Mouse (Mus musculus) midbrain, embryonic 14.5 days (tissue): ENCODE data around the gene C1qtnf1. TPM values are rescaled to one million over a fixed set of nuclear protein-coding genes. Genes with fewer than 3 reads are reported as not detected.

ENCODE experiments used
- ATAC-seq: fragments of 200-750 bp; cut with Nextera tagmentation; 2 replicates; pipeline ENCODE4 v1.8.0; 2017; ENCODE audit warnings: moderate number of reproducible peaks, moderate library complexity; ENCODE audit not compliant: low FRiP score, low TSS enrichment
- DNase-seq: peaks from one replicate; pipeline ENCODE4 v3.0.0-alpha.2; 2015
- H3K27ac ChIP-seq: fragments of 300-500 bp; sonication (generic); replicated peaks from 2 replicates; pipeline ENCODE4 v1.5.1; 2014; ENCODE audit warnings: mild to moderate bottlenecking, low read depth, low read length, moderate library complexity
- H3K27me3 ChIP-seq: fragments of 300-500 bp; sonication (generic); 2 replicates; pipeline ENCODE4 v1.6.1; 2014; ENCODE audit warnings: low read length, control low read depth, mixed read lengths; ENCODE audit not compliant: control insufficient read depth, insufficient read depth
- H3K36me3 ChIP-seq: fragments of 300-500 bp; sonication (generic); 2 replicates; pipeline ENCODE4 v1.6.1; 2014; ENCODE audit warnings: low read length, control low read depth; ENCODE audit not compliant: control insufficient read depth, insufficient read depth
- H3K4me1 ChIP-seq: fragments of 300-500 bp; sonication (generic); 2 replicates; pipeline ENCODE4 v1.6.1; 2014; ENCODE audit warnings: mild to moderate bottlenecking, antibody characterized with exemption, low read length, control low read depth; ENCODE audit not compliant: control insufficient read depth, insufficient read depth
- H3K4me2 ChIP-seq: fragments of 300-500 bp; sonication (generic); 2 replicates; pipeline ENCODE4 v1.6.1; 2014; ENCODE audit warnings: mild to moderate bottlenecking, low read length, moderate library complexity
- H3K4me3 ChIP-seq: fragments of 300-500 bp; sonication (generic); replicated peaks from 2 replicates; pipeline ENCODE4 v1.5.1; 2014; ENCODE audit warnings: low read depth, low read length
- H3K9ac ChIP-seq: fragments of 300-500 bp; sonication (generic); replicated peaks from 2 replicates; pipeline ENCODE4 v1.6.1; 2014; ENCODE audit warnings: mild to moderate bottlenecking, low read length, moderate library complexity
- H3K9me3 ChIP-seq: fragments of 300-500 bp; sonication (generic); 2 replicates; pipeline ENCODE4 v1.6.1; 2016; ENCODE audit warnings: low read length, control low read depth, mixed read lengths; ENCODE audit not compliant: control insufficient read depth
- WGBS: fragments of 180-500 bp; shearing (Covaris S2); extraction: QIAGEN DNeasy Blood & Tissue Kit; methylation state at CpG from one replicate; pipeline ENCODE4 v1.1.7; 2014; 5-methylcytosine and 5-hydroxymethylcytosine counted together
- polyA plus RNA-seq: library from polyadenylated mRNA; unstranded; fragments of >200 nt; fragmentation: Nextera tagmentation; extraction: Ambion mirVana; gene quantifications from 2 replicates; pipeline ENCODE4 v1.2.1, GENCODE M21; 2014

C1qtnf1 gene
- polyA plus RNA-seq, 1 experiment from 2014 or later, result 3.8 TPM

DNA sequence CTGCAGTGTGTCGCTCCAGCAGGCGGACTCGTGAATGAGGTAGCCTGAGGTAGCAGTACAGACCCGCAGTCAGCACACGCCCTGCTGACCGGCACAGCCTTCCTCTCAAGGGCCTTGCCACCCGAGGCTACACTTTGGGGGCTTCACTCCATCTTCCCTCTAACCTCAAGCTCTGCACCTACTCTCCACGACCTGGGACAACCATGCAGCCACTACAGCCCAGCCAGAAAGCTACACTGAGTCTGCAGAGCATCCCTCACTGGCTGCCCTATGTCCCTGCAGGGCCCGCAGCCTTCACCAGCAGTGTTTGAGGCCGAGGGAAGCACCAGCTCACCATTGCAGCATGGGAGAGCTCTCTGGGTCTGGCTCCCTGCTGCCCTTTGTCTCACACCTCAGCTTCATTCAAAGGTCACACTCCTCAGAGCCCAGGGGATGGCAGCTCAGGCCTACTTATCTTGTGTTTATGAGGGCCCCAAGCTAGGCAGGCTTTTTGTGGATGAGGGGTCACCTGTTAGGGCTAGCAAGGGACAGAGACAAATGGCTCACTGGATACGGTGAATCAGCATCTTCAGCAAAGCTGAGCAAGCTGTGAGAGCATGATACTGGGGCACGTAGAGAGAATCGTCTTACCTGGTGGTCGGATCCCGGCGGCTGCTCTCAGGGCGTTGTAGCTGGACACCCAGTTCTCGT, 19.8 kb upstream of the C1qtnf1 start:
- Histone ChIP-seq H3K9ac (no peak overlapping the region), H3K4me2 (no peak overlapping the region), H3K4me3 (no peak overlapping the region), H3K4me1 (no peaks in the 10 kb centered on the region), H3K9me3 (no peaks in the 10 kb centered on the region), H3K27me3 (no peaks in the 10 kb centered on the region), H3K36me3 (peaks cover 63% of the 10 kb centered on the region), H3K27ac (no peak overlapping the region)
- no peak for ATAC-seq
- 84% methylated on average over 18 of the region's 18 CpGs for WGBS
- no peak for DNase-seq

DNA sequence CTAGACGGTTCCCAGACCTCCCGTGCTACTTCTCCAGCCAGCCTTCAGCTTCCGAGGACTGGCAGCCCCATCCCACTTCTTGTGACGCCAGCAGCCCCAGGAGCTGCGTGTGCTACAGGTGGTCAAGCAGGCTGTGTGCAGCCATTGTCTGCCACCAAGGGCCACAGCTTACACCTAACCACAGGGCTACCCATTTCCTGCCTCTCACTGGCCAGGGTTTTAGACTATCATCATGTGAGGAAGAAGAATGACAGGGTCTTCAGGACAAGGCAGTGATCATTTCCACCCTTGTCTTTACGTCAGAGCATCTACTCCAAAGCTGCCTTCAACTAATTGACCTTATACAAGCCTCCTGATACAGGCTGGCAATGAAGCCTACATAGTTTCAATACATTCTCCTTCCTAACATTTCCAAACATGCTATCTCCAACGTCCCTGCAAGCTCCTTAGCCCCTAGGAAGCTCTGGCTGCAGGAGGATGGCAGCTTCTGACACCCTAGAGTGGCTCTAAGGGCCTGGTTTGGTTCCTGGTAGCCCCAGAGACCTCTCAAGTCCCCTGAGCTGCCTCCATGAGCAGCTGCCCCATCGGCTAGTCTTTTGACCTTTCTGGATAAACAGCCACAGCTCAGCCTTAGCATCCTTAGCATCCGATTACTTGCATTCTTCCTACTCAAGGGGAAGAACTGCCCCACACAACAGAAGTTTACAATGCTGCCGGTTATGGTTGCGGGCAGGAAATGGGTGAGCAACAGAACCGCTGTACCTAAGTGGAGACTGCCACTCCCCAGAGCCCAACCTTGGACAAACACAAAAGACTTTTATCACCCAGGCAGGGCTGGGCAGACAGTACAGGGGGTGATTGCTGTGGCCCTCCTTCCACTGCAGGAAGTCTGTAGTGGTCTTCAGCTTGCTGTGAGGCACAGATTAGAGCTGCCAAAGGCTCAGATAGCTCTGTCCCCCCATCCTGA, 18.6 kb upstream of the C1qtnf1 start:
- Histone ChIP-seq H3K27ac (no peak overlapping the region), H3K27me3 (no peaks in the 10 kb centered on the region), H3K4me1 (no peaks in the 10 kb centered on the region), H3K9me3 (no peaks in the 10 kb centered on the region), H3K9ac (no peak overlapping the region), H3K4me3 (no peak overlapping the region), H3K36me3 (peaks cover 65% of the 10 kb centered on the region), H3K4me2 (no peak overlapping the region)
- DNase-seq, result no peak
- 90% methylated on average over 12 of the region's 12 CpGs for WGBS
- no peak for ATAC-seq

GRCm38 (mm10) chr11:118410073-118410444, 17.9 kb upstream of the C1qtnf1 start:
- ATAC-seq, result no peak
- no peaks in the 10 kb centered on the region for H3K4me1 ChIP-seq
- no peak overlapping the region for H3K27ac ChIP-seq
- H3K9ac ChIP-seq, result no peak overlapping the region
- no peaks in the 10 kb centered on the region for H3K9me3 ChIP-seq
- H3K4me3 ChIP-seq, result no peak overlapping the region
- H3K4me2 ChIP-seq, result no peak overlapping the region
- DNase-seq, result no peak
- WGBS, result 95% methylated on average over 1 of the region's 1 CpGs
- peaks cover 71% of the 10 kb centered on the region for H3K36me3 ChIP-seq
- H3K27me3 ChIP-seq, result no peaks in the 10 kb centered on the region

- no peak overlapping the region for H3K27ac ChIP-seq
- no peak overlapping the region for H3K4me2 ChIP-seq
- no peaks in the 10 kb centered on the region for H3K9me3 ChIP-seq
- DNase-seq, result no peak
- no peaks in the 10 kb centered on the region for H3K27me3 ChIP-seq
- peaks cover 74% of the 10 kb centered on the region for H3K36me3 ChIP-seq
- H3K4me3 ChIP-seq, result no peak overlapping the region
- no peaks in the 10 kb centered on the region for H3K4me1 ChIP-seq
- no peak for ATAC-seq
- 92% methylated on average over 10 of the region's 10 CpGs for WGBS
- no peak overlapping the region for H3K9ac ChIP-seq
These were observed 17.5 kb upstream of the C1qtnf1 start for GRCm38 (mm10) chr11:118410479-118410878.

DNA sequence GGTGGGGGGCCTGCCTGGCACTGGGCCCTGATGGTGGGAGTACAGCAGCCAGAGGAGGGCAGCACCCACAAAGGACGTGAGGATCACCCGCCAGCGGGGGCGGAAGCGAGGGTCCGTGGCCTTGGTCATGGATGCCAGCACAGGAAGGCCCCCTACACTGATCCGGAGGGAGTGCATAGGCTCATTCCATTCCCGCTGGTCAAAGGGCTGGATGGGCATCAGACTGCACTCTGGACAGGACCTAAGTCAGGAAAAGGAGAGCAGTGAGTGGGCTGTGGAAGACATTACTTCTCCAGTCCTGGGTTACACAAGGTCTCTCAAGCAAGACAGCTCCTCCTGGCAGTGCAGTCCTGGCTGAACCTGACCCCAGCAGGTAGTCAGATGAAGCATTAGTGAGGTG, 16.7 kb upstream of the C1qtnf1 start:
- H3K4me3 ChIP-seq, result no peak overlapping the region
- H3K36me3 ChIP-seq, result peaks cover 69% of the 10 kb centered on the region
- 90% methylated on average over 8 of the region's 8 CpGs for WGBS
- no peak overlapping the region for H3K4me2 ChIP-seq
- ATAC-seq (no peak), DNase-seq (no peak)
- no peaks in the 10 kb centered on the region for H3K27me3 ChIP-seq
- no peak overlapping the region for H3K27ac ChIP-seq
- H3K9ac ChIP-seq, result no peak overlapping the region
- H3K9me3 ChIP-seq, result no peaks in the 10 kb centered on the region
- no peaks in the 10 kb centered on the region for H3K4me1 ChIP-seq

DNA sequence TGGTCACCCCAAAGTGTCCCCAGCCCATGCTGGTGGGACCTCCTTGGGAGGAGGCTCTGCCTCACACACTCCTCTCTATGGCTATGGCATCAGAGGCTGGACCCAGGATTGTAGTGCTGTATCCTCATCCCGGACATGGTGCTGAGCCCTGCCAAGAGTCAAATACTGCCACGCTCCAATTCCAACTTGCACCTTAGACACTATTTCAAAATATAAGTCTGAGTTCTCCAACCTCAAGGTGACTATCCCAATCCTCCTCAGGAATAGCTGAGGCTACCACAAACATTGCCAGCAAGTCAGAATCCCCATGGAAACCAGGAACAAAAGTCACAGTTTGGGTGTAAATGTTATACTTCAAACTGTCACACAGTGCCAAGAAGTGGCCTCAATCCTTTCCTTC, 15.4 kb upstream of the C1qtnf1 start:
- no peaks in the 10 kb centered on the region for H3K9me3 ChIP-seq
- DNase-seq, result no peak
- no peak overlapping the region for H3K4me2 ChIP-seq
- no peak for ATAC-seq
- WGBS, result 92% methylated on average over 2 of the region's 2 CpGs
- H3K4me3 ChIP-seq, result no peak overlapping the region
- no peak overlapping the region for H3K27ac ChIP-seq
- H3K4me1 ChIP-seq, result peaks cover 4% of the 10 kb centered on the region
- H3K27me3 ChIP-seq, result no peaks in the 10 kb centered on the region
- H3K36me3 ChIP-seq, result peaks cover 56% of the 10 kb centered on the region
- H3K9ac ChIP-seq, result no peak overlapping the region

GRCm38 (mm10) chr11:118413055-118413454, 14.9 kb upstream of the C1qtnf1 start:
- Histone ChIP-seq H3K9ac (no peak overlapping the region), H3K4me3 (no peak overlapping the region), H3K4me1 (peaks cover 8% of the 10 kb centered on the region), H3K27ac (no peak overlapping the region), H3K9me3 (no peaks in the 10 kb centered on the region), H3K4me2 (no peak overlapping the region), H3K27me3 (no peaks in the 10 kb centered on the region), H3K36me3 (peaks cover 52% of the 10 kb centered on the region)
- no peak for DNase-seq
- ATAC-seq, result no peak
- WGBS, result 92% methylated on average over 4 of the region's 4 CpGs

DNA sequence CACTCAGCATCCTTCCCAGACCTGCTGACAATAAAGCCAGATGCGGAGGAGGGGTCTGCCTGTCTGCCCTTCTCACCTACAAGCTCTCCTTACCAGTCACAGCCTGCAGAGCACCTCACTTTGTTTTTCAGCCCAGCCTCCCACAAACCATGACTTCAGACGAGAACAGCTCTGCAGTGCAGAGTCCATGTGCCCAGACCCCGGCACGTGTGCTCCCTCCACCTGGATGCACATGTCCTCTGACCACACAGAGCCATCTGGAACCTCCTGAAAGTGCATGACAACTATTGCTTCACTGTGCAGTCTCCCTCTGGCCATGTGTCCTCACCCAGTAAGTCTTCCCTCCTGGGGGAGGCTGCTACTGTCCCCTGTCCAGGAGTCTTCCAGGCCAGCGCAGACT, 13.7 kb upstream of the C1qtnf1 start:
- WGBS, result 96% methylated on average over 5 of the region's 5 CpGs
- H3K27me3 ChIP-seq, result no peaks in the 10 kb centered on the region

More for the DNA sequence above, 13.7 kb upstream of the C1qtnf1 start:
- ATAC-seq (no peak), DNase-seq (no peak)
- no peak overlapping the region for H3K4me2 ChIP-seq
- no peak overlapping the region for H3K9ac ChIP-seq
- no peaks in the 10 kb centered on the region for H3K9me3 ChIP-seq
- H3K4me1 ChIP-seq, result peaks cover 12% of the 10 kb centered on the region
- H3K36me3 ChIP-seq, result peaks cover 40% of the 10 kb centered on the region
- H3K27ac ChIP-seq, result no peak overlapping the region
- no peak overlapping the region for H3K4me3 ChIP-seq
